Mouse (Mus musculus): ENCODE measurements around the gene Atp2a2.

DNA sequence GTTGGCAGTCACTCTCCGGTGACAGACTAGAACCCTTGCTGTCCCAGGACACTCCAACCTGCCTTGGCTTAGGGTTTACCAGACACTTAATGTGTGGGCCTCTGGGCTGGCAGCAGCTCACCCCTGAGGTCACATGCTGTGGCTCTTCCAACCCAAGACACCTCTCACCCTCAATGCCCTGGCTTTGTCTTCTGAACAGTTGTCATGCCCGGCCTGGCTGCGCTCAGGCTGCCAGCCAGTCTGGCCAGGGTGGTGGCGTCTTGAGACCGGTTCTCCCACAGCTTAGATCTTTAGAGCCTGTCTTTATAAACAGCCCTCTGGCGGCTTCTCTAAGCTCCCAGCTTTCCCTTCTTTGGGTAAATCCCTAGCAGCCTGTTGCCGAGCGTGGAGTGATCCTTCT is 54.2 kb downstream of the Atp2a2 start:
- no peak for TF ChIP-seq POLR2A (IDR thresholded peaks at IDR 0.05; ENCODE audit: borderline replicate concordance, extremely low read depth, insufficient read depth, insufficient read length, poor library complexity, severe bottlenecking)
- TF ChIP-seq CTCF (IDR thresholded peaks at IDR 0.05; ENCODE audit: borderline replicate concordance, extremely low read depth, insufficient read depth, insufficient read length) = no peak
